Mouse (Mus musculus) bone marrow macrophage, adult 2 months (primary cell): Measurements from ENCODE around the gene Atp6v1g1.

ENCODE experiments used
- CTCF ChIP-seq: IDR thresholded peaks from 2 replicates; pipeline ENCODE4 v1.5.1; 2012; ENCODE audit warnings: low read depth, mild to moderate bottlenecking, low read length, moderate library complexity
- POLR2A ChIP-seq: IDR thresholded peaks from 2 replicates; pipeline ENCODE4 v1.6.1; 2012; ENCODE audit warnings: mild to moderate bottlenecking, low read depth, low read length, borderline replicate concordance

DNA sequence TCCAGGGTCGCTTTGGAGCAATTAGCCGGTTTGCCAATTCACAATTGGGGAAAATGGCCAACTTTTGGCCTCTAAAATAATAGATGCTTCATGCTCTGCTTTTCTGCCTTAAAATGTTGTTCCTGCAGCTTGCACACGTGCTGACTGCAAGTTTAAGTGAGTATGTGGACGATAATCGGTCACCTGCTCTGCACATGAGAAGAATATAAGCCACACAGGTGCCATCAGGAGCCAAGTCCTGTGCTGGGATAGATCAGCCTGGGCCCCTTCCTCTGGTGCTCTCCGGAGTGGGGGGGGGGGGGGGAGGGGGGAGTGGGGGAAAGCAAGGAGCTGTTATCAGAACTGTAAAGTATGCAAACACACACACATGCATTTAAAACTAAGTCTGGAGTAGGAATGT, 48.3 kb upstream of the Atp6v1g1 start:
- no peak for TF ChIP-seq CTCF
- no peak for TF ChIP-seq POLR2A
